Mouse (Mus musculus) myocyte (in vitro differentiated cells): Measurements from ENCODE around the gene Fars2. TPM values are rescaled to one million over a fixed set of nuclear protein-coding genes. Genes with fewer than 3 reads are reported as not detected.

Experiments
- H3K27me3 ChIP-seq: one replicate; pipeline ENCODE4 v1.6.1; 2011; ENCODE audit not compliant: control insufficient read depth, insufficient read depth, insufficient read length
- H3K36me3 ChIP-seq: one replicate; pipeline ENCODE4 v1.6.1; 2011; ENCODE audit not compliant: control insufficient read depth, insufficient read depth
- H3K4me2 ChIP-seq: one replicate; pipeline ENCODE4 v1.6.1; 2011; ENCODE audit warnings: low read depth, control low read depth
- H3K4me3 ChIP-seq: one replicate; pipeline ENCODE4 v1.5.1; 2011; ENCODE audit warnings: mild to moderate bottlenecking, control low read depth, moderate library complexity
- H3K79me2 ChIP-seq: one replicate; pipeline ENCODE4 v1.6.1; 2011; ENCODE audit not compliant: control insufficient read depth, insufficient read depth
- H3ac ChIP-seq: one replicate; pipeline ENCODE4 v1.6.1; 2011; ENCODE audit not compliant: control insufficient read depth, insufficient read length
- CEBPB ChIP-seq: IDR thresholded peaks from 2 replicates; pipeline ENCODE4 v1.6.1; 2011; ENCODE audit warnings: mild to moderate bottlenecking, moderate library complexity; ENCODE audit not compliant: poor library complexity, insufficient read depth, severe bottlenecking
- E2F4 ChIP-seq: IDR thresholded peaks from one replicate; pipeline ENCODE4 v1.6.1; 2011; ENCODE audit warnings: mild to moderate bottlenecking, control low read depth, moderate library complexity; ENCODE audit not compliant: insufficient read depth
- MAX ChIP-seq: IDR thresholded peaks from one replicate; pipeline ENCODE4 v1.6.1; 2011; ENCODE audit warnings: low read depth, mild to moderate bottlenecking, control low read depth
- MYOD1 ChIP-seq, 3 experiments: IDR thresholded peaks; one replicate each; pipeline ENCODE4 v1.6.1; 2011; ENCODE audit warnings: control low read depth in 2 of 3, low read depth in 2 of 3, mild to moderate bottlenecking in 2 of 3, moderate library complexity in 1 of 3; ENCODE audit not compliant: insufficient read length in 2 of 3, control insufficient read depth in 1 of 3
- MYOG ChIP-seq, 3 experiments: IDR thresholded peaks; one replicate each; pipeline ENCODE4 v1.6.1; 2011; ENCODE audit warnings: control low read depth in 2 of 3, low read depth in 2 of 3, mild to moderate bottlenecking in 2 of 3; ENCODE audit not compliant: insufficient read length in 2 of 3, control insufficient read depth in 1 of 3, insufficient read depth in 1 of 3
- POLR2A ChIP-seq: IDR thresholded peaks from one replicate; pipeline ENCODE4 v1.6.1; 2011; ENCODE audit warnings: low read depth, mild to moderate bottlenecking, control low read depth, moderate library complexity; ENCODE audit not compliant: insufficient read length
- POLR2AphosphoS2 ChIP-seq: IDR thresholded peaks from one replicate; pipeline ENCODE4 v1.6.1; 2011; ENCODE audit warnings: low read depth, control low read depth; ENCODE audit not compliant: insufficient read length
- REST ChIP-seq: IDR thresholded peaks from one replicate; pipeline ENCODE4 v1.6.1; 2011; ENCODE audit warnings: mild to moderate bottlenecking, control low read depth, moderate library complexity; ENCODE audit not compliant: insufficient read depth, insufficient read length
- SRF ChIP-seq: IDR thresholded peaks from one replicate; pipeline ENCODE4 v1.6.1; 2011; ENCODE audit warnings: low read depth; ENCODE audit not compliant: control insufficient read depth, insufficient read length
- TCF12 ChIP-seq: IDR thresholded peaks from one replicate; pipeline ENCODE4 v1.6.1; 2011; ENCODE audit warnings: mild to moderate bottlenecking, control low read depth; ENCODE audit not compliant: poor library complexity, insufficient read depth, severe bottlenecking
- TCF3 ChIP-seq: IDR thresholded peaks from one replicate; pipeline ENCODE4 v1.6.1; 2011; ENCODE audit warnings: low read depth, control low read depth; ENCODE audit not compliant: insufficient read length
- USF1 ChIP-seq: IDR thresholded peaks from one replicate; pipeline ENCODE4 v1.6.1; 2011; ENCODE audit warnings: low read depth, mild to moderate bottlenecking, control low read depth, moderate library complexity
- polyA plus RNA-seq: library from polyadenylated mRNA; unstranded; fragments of >200 nt; fragmentation: generic; extraction: Trizol; gene quantifications from one replicate; pipeline ENCODE4 v1.2.1, GENCODE M21; 2012; ENCODE audit warnings: missing spikeins

Fars2 gene
- polyA plus RNA-seq, 1 experiment, result 53.6 TPM

DNA sequence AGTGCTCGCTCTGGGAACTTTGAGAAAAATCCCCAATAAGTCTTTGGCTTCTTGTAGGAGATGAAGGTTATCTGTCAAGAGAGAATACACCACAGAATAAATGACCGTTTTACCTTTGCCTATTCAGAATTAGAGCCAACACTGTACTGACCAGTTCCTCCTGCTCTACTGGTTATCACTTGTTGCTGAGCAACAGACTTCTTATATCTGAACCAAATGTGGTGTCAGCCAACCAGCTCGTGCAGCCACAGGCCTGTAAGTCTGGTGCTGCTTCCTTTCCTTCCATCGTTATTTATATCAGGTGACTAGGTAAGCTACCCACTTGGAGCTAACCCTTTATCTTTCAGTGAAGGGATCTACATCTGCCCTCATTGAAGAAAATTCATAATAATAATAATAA is 179.4 kb downstream of the Fars2 start:
- H3K79me2 ChIP-seq, result no peaks in the 10 kb centered on the region
- no peak overlapping the region for H3K4me3 ChIP-seq
- H3K27me3 ChIP-seq, result no peaks in the 10 kb centered on the region
- H3K4me2 ChIP-seq, result no peak overlapping the region
- no peak for TF ChIP-seq MAX
- no peak for TF ChIP-seq REST
- no peak for TF ChIP-seq MYOG (IDR thresholded peaks at IDR 0.05; ENCODE audit: control insufficient read depth in 1 of 3, insufficient read depth in 1 of 3, insufficient read length in 2 of 3, low read depth in 2 of 3)
- TF ChIP-seq E2F4, result no peak
- TF ChIP-seq SRF, result no peak
- TF ChIP-seq POLR2AphosphoS2, result no peak
- TF ChIP-seq CEBPB, result no peak
- no peak for TF ChIP-seq MYOD1 (IDR thresholded peaks at IDR 0.05; ENCODE audit: control insufficient read depth in 1 of 3, insufficient read length in 2 of 3, low read depth in 2 of 3)
- TF ChIP-seq TCF12, result no peak
- TF ChIP-seq TCF3, result no peak
- no peak for TF ChIP-seq POLR2A
- no peak for TF ChIP-seq USF1
- no peak overlapping the region for H3ac ChIP-seq
- H3K36me3 ChIP-seq, result no peaks in the 10 kb centered on the region

DNA sequence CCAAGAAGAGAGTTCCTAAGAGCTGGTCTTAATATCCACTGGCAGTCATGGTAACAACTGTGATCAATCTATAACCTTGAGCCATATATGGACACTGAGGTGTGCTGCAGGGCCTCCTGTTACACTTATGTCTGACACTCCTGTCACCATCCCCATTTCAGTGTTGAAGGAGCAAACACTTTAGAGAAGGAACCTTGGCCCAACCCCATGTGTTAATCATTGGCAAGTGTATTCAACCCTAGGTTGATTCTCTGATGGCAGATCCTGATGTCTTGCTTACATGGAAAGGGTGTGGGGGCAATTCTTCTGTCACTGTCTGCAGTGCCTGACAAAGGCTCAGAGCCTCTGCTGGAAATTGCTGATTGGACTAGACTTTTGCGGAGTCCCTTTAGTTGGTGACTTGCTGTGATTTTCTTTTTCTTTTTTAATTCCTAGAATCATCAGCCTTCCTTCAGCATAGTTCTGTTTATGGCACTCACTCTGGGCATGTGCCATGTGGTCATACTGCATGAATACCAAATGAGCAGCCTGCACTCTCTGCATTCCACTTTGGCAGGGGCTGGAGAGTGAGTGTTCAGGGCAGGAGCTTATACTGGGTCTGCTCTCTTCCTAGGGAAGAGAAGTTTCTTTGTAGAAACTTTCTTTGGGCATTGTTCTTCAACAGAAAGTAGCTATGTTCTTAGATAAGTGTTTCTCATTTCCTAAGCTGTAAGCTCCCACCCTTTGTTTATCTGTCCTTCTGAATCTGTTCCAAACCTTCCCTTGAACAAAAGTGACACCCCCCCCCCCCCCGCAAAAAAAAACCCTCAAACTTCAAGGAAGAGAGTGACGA is 181.0 kb downstream of the Fars2 start:
- TF ChIP-seq MYOG (IDR thresholded peaks at IDR 0.05; ENCODE audit: control insufficient read depth in 1 of 3, insufficient read depth in 1 of 3, insufficient read length in 2 of 3, low read depth in 2 of 3) (no peak), POLR2AphosphoS2 (no peak), USF1 (no peak), CEBPB (no peak), SRF (no peak), POLR2A (no peak), TCF12 (no peak), MYOD1 (IDR thresholded peaks at IDR 0.05; ENCODE audit: control insufficient read depth in 1 of 3, insufficient read length in 2 of 3, low read depth in 2 of 3) (no peak), MAX (no peak), TCF3 (no peak), E2F4 (no peak), REST (no peak)
- Histone ChIP-seq H3K79me2 (no peaks in the 10 kb centered on the region), H3K4me3 (no peak overlapping the region), H3K36me3 (no peaks in the 10 kb centered on the region), H3K27me3 (no peaks in the 10 kb centered on the region), H3K4me2 (no peak overlapping the region), H3ac (no peak overlapping the region)

GRCm38 (mm10) chr13:36298782-36299031 is 181.5 kb downstream of the Fars2 start:
- Histone ChIP-seq H3K4me3 (no peak overlapping the region), H3ac (no peak overlapping the region), H3K36me3 (no peaks in the 10 kb centered on the region), H3K79me2 (no peaks in the 10 kb centered on the region), H3K4me2 (no peak overlapping the region), H3K27me3 (no peaks in the 10 kb centered on the region)
- TF ChIP-seq TCF12, result no peak

- no peak overlapping the region for H3K4me2 ChIP-seq
- no peak overlapping the region for H3ac ChIP-seq
- no peaks in the 10 kb centered on the region for H3K27me3 ChIP-seq
- TF ChIP-seq MYOG (IDR thresholded peaks at IDR 0.05; ENCODE audit: control insufficient read depth in 1 of 3, insufficient read depth in 1 of 3, insufficient read length in 2 of 3, low read depth in 2 of 3) (no peak), MYOD1 (IDR thresholded peaks at IDR 0.05; ENCODE audit: control insufficient read depth in 1 of 3, insufficient read length in 2 of 3, low read depth in 2 of 3) (no peak), POLR2AphosphoS2 (no peak), CEBPB (no peak), REST (no peak), TCF12 (no peak), POLR2A (no peak), TCF3 (no peak), USF1 (no peak), MAX (no peak), E2F4 (no peak), SRF (no peak)
- H3K79me2 ChIP-seq, result no peaks in the 10 kb centered on the region
- no peak overlapping the region for H3K4me3 ChIP-seq
- H3K36me3 ChIP-seq, result no peaks in the 10 kb centered on the region
Observed at GRCm38 (mm10) chr13:36302770-36303169, 185.6 kb downstream of the Fars2 start.

DNA sequence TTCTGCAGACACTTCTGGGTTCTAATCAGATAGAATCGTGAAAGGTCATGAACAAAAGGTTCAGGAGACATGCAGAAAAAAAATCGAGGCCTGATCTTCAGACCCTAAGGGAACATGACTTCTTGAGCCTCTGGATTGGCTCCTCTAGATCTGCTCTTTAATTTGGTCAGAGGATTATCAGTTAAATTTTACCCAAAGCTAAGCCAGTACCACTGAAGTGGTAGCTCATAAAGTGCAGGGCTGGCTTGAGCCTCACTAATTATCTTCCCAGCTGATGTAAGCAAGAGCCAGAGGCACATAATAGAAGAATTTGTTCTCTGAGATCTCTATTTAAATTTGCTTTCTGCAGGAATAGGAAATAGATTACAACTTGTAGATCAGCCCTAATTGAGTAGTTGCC is 188.1 kb downstream of the Fars2 start:
- no peak for TF ChIP-seq E2F4
- TF ChIP-seq POLR2A, result no peak
- TF ChIP-seq MYOD1 (IDR thresholded peaks at IDR 0.05; ENCODE audit: control insufficient read depth in 1 of 3, insufficient read length in 2 of 3, low read depth in 2 of 3), result no peak
- TF ChIP-seq TCF12, result no peak
- TF ChIP-seq SRF, result no peak
- no peak for TF ChIP-seq USF1
- TF ChIP-seq POLR2AphosphoS2, result no peak
- TF ChIP-seq REST, result no peak
- no peak for TF ChIP-seq TCF3
- TF ChIP-seq MYOG (IDR thresholded peaks at IDR 0.05; ENCODE audit: control insufficient read depth in 1 of 3, insufficient read depth in 1 of 3, insufficient read length in 2 of 3, low read depth in 2 of 3), result no peak
- TF ChIP-seq MAX, result no peak
- TF ChIP-seq CEBPB, result no peak
- no peaks in the 10 kb centered on the region for H3K27me3 ChIP-seq
- H3K4me3 ChIP-seq, result no peak overlapping the region
- no peak overlapping the region for H3ac ChIP-seq
- H3K4me2 ChIP-seq, result no peak overlapping the region
- H3K36me3 ChIP-seq, result no peaks in the 10 kb centered on the region
- no peaks in the 10 kb centered on the region for H3K79me2 ChIP-seq
